Mouse (Mus musculus) ES-E14 (cell line): Measurements from ENCODE around the gene Zfp597.

Source experiments
- CHD2 ChIP-seq: IDR thresholded peaks from 2 replicates; pipeline ENCODE4 v1.6.1; 2014; ENCODE audit warnings: mild to moderate bottlenecking, low read depth, low read length, inconsistent platforms
- MAFK ChIP-seq: IDR thresholded peaks from 2 replicates; pipeline ENCODE4 v1.6.1; 2014; ENCODE audit warnings: mild to moderate bottlenecking, low read depth, low read length, inconsistent platforms; ENCODE audit not compliant: insufficient read depth
- ZNF384 ChIP-seq: IDR thresholded peaks from 2 replicates; pipeline ENCODE4 v1.6.1; 2012; ENCODE audit warnings: low read depth, low read length, inconsistent platforms

GRCm38 (mm10) chr16:3828021-3828420 is 56.3 kb downstream of the Zfp597 start:
- TF ChIP-seq ZNF384 (no peak), CHD2 (no peak), MAFK (no peak)
